Mouse (Mus musculus) spleen, adult 2 months (tissue): ENCODE measurements at regions not wholly inside any gene's neighbourhood (a gene's known extent, or its start where the extent isn't known, plus 50 kb on each side); places are given as distances from the start of the nearest gene placed in this dataset.

Experiments
- CTCF ChIP-seq: fragments of 200-500 bp; IDR thresholded peaks from 2 replicates; pipeline ENCODE4 v1.5.1; 2011; ENCODE audit warnings: mild to moderate bottlenecking, inconsistent platforms; ENCODE audit not compliant: insufficient read depth, insufficient read length, insufficient replicate concordance; ENCODE audit errors: extremely low read depth
- POLR2A ChIP-seq: fragments of 200-500 bp; IDR thresholded peaks from 2 replicates; pipeline ENCODE4 v1.6.1; 2011; ENCODE audit warnings: low read depth, low read length, inconsistent platforms

- no peak for TF ChIP-seq CTCF
- TF ChIP-seq POLR2A = no peak
Measured at GRCm38 (mm10) chr9:112735761-112736160, 500.0 kb upstream of the Arpp21 start.
